Mouse (Mus musculus): ENCODE measurements at regions not wholly inside any gene's neighbourhood (a gene's known extent, or its start where the extent isn't known, plus 50 kb on each side); places are given as distances from the start of the nearest gene placed in this dataset.

DNA sequence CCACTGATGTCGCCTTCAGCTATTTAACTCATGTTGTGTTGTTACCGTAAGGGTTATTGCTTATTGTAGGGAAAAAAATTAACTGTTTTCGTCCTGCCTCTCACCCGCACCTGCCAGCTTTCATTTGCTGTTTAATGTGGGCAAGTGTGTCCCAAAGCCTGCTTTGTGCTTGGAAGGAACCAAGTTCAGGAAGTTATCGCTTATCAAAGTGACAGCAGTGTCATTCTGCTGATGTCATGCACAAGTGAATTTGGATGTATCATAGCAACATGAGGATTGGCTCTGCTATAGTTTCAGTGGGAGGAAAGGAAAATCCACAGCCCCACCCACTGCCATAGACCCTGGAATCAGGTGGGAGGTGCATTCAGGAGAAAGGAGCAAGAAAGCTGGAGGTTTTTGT is 276.5 kb downstream of the Rnf144b start:
- DNase-seq (ENCODE audit: low read depth): no peak

DNA sequence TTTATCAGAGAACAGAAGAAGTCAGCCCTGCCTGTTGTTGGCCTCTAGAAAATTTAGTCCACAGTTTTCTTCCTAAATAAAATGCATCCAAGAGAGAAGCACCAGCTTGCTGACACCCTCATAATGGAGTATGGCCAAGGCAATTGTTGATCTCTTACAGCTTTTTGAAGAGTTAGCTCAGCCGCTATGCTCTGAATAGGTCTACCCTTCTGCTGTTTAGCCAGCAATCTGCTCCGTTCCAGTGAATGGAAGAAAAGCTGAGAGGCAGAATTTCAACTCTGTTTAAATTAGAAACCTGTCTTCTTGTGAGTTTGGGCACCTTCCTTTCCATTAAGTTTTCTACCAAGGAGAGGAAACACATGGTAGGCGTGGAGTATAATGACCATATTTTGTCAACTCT is 290.8 kb downstream of the Rnf144b start:
- DNase-seq (ENCODE audit: low read depth): no peak

DNA sequence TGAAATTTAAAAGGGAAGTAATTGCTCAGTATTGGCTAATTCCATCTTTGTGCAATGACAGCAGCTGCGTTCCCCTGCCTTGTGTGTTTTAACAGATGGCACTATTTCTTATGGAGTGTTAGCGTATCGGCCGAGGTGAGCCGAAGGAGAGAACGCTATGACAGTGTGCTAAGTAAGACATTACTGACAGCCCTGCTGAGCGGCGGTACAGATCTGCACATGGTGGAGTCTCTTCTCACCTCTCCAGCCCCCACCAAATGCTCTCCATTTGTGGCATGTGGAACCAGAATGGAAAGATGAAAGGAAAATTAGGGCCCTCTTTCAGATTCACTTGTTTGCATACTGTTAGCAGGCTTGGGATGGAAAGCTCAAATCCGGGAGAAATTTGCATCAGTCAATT is 291.5 kb downstream of the Rnf144b start:
- no peak for DNase-seq (ENCODE audit: low read depth)

DNA sequence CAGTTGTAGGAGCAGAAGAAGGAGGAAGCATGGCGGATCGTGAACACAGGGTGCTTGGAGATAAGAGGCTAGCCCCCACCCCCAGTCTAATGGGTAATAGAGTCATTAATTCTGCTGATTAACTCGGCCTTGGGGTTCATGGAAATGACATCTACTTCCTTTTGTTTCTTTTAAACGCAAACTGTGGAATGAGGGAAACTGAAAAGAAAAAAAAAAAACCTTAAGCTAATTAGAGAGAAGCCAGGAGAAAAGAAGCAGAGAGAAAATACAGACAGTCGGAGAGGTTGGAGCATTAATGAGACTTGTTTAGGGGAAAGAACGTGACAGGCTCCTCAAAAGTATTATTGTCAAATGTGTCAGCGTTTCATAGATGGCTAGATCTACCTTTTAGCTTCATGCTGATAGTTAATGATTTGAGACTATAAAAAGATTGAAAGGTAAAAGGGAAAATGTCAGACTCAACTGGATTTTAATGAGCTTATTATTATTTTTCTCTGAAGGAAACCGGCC is 307.5 kb downstream of the Rnf144b start:
- DNase-seq (ENCODE audit: low read depth): no peak

DNA sequence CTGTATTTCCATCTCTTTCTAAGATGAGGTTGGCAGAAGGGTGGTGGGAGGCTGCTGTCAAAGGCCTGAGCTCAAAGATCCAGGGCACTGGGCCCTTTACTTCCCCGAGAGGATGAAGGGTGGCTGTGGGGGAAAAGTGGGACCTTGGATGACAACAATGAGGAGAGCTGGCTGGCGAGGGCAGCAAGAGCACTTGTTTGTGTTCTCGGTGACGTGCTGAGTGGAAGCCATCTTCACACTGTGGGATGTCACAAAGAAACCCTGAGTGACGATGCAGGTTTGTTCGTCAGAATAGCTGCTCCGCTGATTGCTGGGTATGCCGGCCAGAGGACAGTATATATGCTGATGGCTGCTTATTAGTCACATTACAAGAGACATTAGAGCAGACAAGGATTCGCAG is 308.0 kb downstream of the Rnf144b start:
- no peak for DNase-seq (ENCODE audit: low read depth)

DNA sequence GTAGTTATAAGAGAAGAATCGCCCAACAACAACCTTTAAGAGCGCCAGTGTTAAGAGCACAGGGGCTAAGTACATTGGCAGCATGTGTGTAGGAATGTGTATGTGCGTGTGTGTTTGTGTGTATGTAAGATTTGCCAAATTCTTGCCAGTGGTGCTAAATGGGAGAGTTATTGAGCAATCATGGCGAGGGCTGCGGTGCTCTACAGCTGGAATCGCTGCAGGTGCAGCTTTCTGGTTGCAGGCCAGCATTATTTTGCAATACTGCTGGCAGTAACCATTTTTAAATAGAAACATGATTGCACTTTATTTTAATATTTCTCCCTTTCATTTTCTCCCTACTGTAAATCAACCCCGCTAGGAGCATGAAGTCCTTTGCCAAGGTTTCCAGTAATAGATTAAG is 313.2 kb downstream of the Rnf144b start:
- no peak for DNase-seq (ENCODE audit: low read depth)

DNA sequence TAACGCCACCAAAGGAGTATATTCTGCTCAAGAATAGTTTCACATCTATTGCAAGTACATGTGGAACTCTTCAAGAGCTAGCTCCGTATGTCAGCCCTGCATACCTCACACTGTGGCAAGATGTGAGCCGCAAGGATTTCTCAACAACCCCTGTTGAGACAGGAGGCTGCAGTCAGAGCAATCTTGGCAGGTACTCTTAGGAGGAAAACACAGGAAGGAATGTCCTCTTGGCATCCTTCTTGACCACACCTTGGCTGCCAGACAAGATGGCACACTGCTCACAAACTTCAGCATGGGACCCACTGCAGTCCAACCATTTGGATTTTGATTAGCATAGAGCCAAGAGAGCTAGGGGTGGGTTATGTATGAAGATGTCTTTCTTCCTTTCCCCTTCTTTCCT is 322.4 kb downstream of the Rnf144b start:
- no peak for DNase-seq (ENCODE audit: low read depth)

DNA sequence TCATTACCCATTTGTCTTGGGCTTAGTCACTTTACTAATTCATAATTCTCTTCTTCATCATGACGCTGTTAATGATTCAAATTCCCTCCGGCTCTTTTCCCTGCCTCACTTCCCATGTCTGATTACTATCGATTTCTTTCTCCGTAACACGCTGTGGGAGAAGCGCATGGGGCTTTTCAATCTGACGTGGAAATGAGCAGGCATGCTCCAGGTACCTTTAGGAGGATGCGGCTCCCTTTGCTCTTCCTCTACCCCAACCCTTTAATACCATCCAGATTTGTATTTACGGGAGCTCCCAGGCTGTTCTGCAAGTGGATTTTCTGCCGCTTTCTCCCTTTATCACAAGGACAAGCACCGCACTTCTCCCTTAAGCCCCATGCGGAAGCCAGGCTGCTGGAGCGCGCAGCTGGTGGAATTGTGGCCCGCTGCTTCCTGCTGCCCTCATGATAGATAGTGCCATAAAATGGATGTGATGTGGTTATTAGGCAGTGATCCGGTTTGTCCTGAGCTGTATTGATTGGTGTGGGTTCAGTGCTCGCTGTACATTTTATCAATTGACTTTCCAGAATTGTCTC is 329.8 kb downstream of the Rnf144b start:
- DNase-seq (ENCODE audit: low read depth): no peak

DNA sequence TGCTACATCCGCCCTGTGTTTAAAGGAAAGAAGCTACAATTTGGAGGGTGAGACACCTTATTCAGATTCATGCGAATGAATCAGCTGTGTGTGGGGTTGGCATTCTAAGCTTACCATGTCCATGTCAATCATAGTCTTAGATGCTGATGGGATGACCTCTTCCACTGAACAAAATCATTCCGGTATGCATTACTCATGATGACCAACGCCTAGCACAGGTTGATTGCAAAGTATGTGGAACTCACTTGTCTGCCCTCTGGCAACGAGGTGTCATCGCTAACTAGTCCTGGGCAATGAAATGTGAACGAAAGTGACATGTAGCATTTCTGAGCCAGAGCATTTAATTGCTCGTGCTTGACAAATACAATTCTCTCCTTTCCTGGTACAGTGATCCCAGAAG is 339.7 kb downstream of the Rnf144b start:
- DNase-seq (ENCODE audit: low read depth): no peak

DNA sequence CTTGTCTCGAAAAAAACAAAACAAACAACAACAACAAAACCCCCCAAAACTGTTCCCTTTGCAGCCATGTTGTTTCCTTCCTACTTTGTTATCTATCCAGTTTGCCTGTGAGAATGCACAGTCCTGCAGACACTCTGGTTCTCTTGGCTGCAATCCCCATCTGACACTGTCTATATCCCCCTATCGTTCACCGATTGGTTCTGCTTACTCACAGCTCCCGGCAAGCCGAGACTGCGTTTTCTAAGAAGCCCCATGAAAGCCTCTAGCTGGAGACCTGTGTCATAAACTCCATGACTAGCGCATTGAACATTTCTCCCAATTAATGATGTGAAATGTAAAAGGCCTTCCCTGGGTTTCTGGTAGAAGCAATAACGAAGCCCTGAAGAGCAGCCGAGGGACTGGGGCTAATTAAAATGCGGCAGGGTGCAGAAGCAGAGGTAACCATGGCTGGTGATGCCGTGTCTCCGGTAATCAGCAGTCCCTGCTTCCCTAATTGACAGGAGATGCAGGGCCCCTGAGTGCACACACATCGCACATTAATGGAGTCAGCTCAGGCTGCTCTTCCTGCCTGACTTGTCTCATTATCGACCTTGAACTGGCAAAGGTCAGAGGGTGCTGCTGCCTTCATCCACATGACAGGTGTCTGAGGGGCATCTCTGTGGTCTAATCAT is 349.2 kb downstream of the Rnf144b start:
- no peak for DNase-seq (ENCODE audit: low read depth)

DNA sequence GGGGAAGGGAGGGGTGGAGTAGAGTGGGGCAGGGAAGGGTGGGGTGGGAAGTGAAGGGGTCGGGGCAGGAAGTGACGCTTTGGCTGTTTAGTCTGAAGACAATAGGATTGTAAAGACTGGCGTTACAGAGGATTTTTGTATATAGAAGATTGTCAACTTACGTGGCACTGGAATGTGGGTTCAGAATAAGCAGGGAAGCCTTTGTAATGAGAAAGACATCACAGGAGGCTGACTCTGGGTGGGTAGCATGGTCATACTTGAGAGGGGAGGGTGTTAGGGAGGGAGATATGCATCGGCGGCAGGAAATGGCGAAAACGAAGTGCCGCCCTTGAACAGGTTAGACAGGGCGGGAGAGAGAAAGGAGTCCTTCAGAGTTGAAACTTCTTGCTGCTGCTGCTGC is 357.7 kb downstream of the Rnf144b start:
- DNase-seq (ENCODE audit: low read depth): no peak

DNA sequence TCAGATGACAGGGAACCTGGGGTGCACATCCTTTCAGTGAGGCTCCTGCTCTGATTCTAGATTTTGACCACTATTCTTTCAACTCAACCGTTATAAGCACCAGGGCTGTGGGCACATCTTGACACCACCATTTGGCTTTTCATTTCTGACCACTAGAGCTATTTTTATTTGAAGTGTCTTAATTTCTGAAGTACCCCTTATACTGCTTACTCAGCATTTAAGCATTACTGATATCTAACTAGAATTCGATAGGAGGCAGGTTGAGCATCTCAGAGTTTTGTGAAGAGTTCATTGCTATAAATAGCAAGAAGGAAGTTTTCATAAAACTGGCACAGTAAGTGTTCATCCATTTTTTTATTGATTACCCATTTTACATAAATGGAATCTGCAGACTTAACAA is 362.4 kb downstream of the Rnf144b start:
- DNase-seq (ENCODE audit: low read depth): no peak

DNA sequence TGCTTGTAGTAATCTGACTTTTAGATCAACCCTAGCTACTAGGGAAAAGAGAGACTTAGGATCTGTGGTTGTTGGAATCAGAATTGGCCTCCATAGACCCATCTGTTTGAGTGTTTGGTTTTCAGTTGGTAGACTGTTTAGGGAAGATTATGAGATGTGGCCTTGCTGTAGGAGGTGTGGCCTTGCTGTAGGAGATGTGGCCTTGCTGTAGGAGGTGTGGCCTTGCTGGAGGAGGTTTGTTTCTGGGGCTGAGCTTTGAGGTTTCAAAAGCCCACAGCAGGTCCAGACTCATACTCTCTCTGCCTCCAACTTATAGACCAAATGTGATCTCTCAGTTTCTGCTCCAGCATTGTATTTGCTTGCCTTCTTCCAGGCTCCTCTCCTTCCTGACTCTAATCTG is 363.7 kb downstream of the Rnf144b start:
- no peak for DNase-seq (ENCODE audit: low read depth)

DNA sequence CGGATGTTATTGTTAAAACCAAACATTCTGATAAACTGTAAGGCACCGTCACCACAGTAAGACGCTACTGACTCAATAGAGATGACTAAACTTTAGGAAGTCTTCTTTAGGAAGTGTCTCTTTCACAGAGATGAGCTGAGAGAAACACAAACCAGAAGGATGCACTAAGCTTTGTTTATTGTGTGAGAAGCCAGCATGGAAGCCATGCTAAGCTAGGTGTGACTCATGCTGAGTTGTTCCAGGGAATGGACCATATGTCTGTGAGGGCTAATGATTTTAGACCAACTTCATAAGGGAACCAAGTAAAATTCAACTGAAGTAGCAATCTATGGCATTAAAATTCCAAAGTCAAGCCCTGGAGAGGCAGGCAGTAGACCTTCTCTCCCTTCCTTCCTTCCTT is 364.2 kb downstream of the Rnf144b start:
- no peak for DNase-seq (ENCODE audit: low read depth)

DNA sequence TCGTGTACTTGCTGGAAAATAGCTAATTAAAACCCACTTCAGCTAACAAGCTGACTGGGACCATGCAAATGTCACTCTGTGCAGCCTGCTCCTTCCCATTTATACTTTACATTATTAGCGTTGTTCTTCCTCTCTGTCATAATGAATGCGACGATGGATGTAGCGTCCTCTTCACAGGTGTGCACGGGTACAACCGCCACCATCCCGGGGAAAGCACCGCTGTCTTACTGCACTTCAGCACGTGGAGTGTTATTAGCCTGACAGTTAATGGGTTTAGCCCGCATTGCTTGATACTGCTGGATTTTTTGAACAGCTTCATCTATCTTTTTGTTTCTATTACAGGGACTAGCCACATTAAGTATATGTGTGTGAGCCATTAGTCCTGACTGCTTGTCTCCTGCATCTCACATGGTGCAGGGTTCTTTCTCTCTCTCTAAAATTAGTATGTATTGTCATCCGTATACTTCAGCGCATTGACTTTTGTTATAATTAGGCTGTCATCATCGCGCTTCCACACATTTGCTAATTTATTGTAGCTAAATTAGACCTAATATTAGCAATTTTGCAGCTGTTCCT is 383.0 kb downstream of the Rnf144b start:
- no peak for DNase-seq (ENCODE audit: low read depth)

DNA sequence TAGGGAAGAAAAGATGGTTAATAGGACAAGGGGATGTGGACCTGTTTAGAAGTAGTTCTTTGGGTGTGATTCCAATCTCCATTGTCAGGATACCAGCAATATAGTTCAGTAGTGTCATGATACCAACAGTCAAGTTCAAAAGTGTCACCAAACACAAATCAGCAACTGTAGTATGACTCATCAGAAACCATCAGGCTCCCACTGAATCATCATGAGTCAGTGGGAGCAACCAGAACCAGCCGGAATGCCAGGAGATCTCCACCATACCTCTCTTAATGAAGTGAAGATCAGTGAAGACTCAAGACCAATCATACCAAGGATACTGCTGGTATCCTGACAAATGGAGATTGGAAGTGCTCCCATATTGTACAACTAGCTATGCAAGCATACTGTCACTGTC is 410.5 kb downstream of the Rnf144b start:
- DNase-seq (ENCODE audit: low read depth): no peak

DNA sequence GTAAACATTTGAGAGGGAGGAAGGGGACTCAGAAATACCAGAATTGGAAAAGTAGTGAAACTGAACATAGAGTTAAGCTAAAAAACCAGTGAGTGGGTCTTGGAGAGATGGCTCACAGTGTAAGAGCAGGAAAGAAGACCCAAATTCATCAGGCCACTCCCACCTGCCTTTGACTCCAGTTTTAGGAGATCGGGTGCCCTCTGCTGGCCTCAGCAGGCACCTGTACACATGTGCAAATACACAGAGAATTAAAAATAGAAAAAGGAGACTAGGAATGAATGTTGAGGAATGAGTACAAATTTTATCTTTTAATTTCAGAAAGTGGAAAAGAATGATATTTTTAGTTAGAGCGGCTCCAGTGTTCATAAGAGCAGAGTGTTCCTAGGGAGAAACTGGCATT is 414.7 kb downstream of the Rnf144b start:
- no peak for DNase-seq (ENCODE audit: low read depth)

DNA sequence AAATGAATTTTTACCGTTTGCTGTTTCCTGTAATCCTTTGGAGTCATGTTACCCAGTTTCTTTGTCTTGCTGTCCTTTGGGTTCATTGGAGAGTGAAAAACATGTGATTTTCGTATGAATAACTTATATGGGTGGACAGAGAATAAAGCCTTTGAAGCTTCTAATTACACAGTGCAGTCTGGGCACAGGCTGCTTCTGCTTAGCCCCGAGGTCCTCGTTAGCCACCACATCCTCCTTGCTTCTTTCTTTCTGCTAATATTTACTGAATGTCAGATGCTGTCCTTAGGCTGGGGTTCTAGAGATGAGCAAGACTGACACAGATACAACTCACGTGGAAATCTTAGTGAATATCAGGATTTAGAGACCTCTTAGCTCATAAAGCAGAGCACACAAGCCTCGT is 427.2 kb downstream of the Rnf144b start:
- no peak for DNase-seq (ENCODE audit: low read depth)

DNA sequence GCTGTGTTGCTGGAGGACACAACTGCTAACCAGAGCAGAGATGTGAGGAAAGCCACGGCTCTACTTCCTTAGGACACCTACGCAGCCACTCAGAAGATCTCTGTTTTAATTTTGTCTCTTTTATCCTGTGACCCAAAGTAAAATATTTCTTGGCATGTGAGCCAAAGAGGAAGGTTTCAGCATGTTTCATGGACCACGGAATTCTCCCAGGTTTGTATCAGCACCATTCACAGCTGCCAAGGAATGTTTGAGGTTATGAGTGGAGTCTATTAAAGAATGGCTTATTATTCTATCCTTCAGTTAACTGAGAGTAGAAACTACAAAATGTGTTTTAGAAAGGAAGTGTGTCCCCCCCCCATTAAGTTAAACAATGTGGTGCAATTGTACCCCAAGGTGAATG is 429.8 kb downstream of the Rnf144b start:
- no peak for DNase-seq (ENCODE audit: low read depth)

DNA sequence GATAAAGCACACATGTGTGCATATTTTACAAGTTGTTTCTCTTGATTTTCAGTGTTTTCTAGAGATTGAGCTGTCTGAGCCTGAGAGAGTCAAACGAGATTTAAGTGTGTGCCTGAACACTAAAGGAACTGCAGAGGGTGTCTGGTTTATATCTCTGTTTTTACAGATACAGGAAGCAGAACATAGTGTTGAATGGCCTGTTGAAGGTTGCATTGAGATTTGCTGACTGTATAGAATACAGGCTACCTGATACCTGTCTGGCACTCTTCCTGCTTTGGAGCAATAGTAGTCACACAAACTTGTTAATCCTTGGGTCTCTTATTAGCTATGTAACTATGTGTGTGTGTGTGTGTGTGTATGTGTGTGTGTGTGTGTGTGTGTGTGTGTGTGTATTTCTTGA is 431.7 kb downstream of the Rnf144b start:
- no peak for DNase-seq (ENCODE audit: low read depth)

DNA sequence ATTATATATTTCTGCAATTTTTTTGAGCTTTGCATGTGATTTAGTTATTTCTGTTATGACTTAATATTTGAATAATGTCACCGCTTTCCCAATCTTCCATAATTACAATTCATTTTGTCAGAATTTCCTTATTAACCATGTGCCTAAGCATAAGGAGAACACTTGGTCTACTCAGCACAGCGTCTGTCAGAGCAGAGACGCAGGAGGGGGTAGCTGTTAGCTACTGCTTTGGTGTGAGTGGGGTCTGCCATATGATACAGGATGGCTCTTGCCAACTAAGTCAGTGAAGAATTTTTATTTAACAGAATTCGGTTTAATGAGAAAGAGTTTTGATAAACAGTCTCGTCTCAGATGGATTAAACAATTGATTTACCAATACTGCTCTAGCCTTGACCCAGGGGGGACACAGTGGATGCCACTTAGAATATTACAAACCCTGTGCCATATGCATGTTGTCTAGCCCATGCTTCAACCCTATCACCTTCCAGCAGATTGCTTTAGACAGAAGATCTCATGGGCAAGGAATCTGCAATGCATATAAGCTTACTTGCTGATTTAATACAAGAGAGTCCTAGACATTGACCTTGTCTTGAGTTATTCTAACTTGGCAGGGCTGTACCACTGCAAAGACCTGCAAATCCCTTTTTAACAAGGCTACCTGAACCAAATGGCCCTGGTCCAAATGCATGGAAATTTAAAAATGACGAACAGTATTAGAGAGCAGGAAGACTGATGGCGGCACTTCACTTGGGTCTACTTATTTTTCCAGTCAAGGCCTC is 434.9 kb downstream of the Rnf144b start:
- DNase-seq (ENCODE audit: low read depth): no peak

DNA sequence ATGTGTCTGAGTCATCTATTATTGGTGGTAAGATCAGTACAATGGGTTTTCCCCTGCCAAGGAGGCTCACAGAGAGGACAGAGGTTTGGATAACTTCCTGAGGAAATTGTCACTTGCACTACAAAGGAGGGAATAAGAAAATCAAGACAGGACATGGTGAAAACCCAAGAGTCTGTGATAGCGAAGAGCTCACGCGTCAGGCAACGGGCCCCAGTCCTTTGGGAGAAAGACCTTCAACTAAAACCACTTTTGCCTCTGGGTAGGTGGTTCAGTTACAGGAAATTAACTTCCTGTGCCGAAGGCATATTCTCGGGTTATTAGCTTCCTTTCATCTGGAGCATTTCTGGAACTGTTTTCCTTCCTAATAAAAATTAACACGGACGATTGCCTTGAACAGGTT is 440.4 kb downstream of the Rnf144b start:
- DNase-seq (ENCODE audit: low read depth): no peak

DNA sequence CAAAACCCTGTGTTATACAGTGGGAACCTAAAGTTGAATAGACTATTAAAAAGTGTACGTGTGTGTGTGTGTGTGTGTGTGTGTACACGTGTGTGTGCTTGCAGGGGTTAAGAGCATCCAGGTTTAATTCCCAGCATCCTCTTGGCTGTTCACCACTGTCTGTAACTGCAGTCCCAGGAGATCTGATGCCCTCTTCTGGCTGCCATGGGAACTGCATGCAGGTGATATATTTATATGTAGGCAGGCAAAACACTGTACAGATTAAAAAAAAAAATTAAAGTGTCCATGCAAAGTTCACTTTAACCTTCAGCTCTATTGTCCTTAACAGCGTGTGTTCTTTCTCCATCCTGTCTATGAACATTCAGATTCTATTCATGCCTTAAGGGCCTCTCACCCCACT is 454.1 kb downstream of the Rnf144b start:
- no peak for DNase-seq (ENCODE audit: low read depth)
